Mouse (Mus musculus): Measurements from ENCODE around the gene Oprl1. TPM values are rescaled to one million over a fixed set of nuclear protein-coding genes. Genes with fewer than 3 reads are reported as not detected.

The Oprl1 gene
- total RNA-seq, 2 experiments from 2014 or later: 52.9 to 62.8 TPM

GRCm38 (mm10) chr2:181691571-181691970 is 23.2 kb upstream of the Oprl1 start:
- peak in 1 of 2 experiments; percentile 9 for DNase-seq (ENCODE audit: low spot score in 2 of 2)

GRCm38 (mm10) chr2:181692304-181692703 is 22.5 kb upstream of the Oprl1 start:
- peak in 1 of 2 experiments; percentile 8 for DNase-seq (ENCODE audit: low spot score in 2 of 2)

GRCm38 (mm10) chr2:181693339-181694280 is 21.2 kb upstream of the Oprl1 start, which contains the start of gene Rgs19:
Gene Rgs19, minus strand, starts transcription at chr2:181693977.
- peak; percentile 72 to 84 for DNase-seq (ENCODE audit: low spot score in 2 of 2)

- DNase-seq (ENCODE audit: low spot score in 2 of 2): peak; percentile 2 to 7
These were observed 20.2 kb upstream of the Oprl1 start for GRCm38 (mm10) chr2:181694581-181694980.

GRCm38 (mm10) chr2:181695776-181696175 is 19.0 kb upstream of the Oprl1 start:
- DNase-seq (ENCODE audit: low spot score in 2 of 2): peak; percentile 3 to 7

- peak; percentile 2 to 8 for DNase-seq (ENCODE audit: low spot score in 2 of 2)
These were observed 17.9 kb upstream of the Oprl1 start for GRCm38 (mm10) chr2:181696801-181697420.

- no peak for DNase-seq (ENCODE audit: low spot score in 2 of 2)
These were observed 16.6 kb upstream of the Oprl1 start, which contains the start of gene Lkaaear1 for GRCm38 (mm10) chr2:181698241-181698640. Gene Lkaaear1, minus strand, starts transcription at chr2:181698442.

- no peak for DNase-seq (ENCODE audit: low spot score in 2 of 2)
These were observed 8.1 kb upstream of the Oprl1 start for GRCm38 (mm10) chr2:181706668-181707067.

GRCm38 (mm10) chr2:181713749-181714148 is 1.1 kb upstream of the Oprl1 start:
- no peak for DNase-seq (ENCODE audit: low spot score in 2 of 2)

- DNase-seq (ENCODE audit: low spot score in 2 of 2): no peak
These were observed 566 bp downstream of the Oprl1 start for GRCm38 (mm10) chr2:181715382-181715781.

GRCm38 (mm10) chr2:181716991-181717390 is 2.2 kb downstream of the Oprl1 start:
- DNase-seq (ENCODE audit: low spot score in 2 of 2): no peak

GRCm38 (mm10) chr2:181720061-181720460 is 5.2 kb downstream of the Oprl1 start:
- DNase-seq (ENCODE audit: low spot score in 2 of 2): no peak

GRCm38 (mm10) chr2:181721200-181721599 is 6.4 kb downstream of the Oprl1 start:
- no peak for DNase-seq (ENCODE audit: low spot score in 2 of 2)

GRCm38 (mm10) chr2:181722213-181722612 is 7.4 kb downstream of the Oprl1 start:
- peak; percentile 57 to 63 for DNase-seq (ENCODE audit: low spot score in 2 of 2)

GRCm38 (mm10) chr2:181727659-181728262 is 12.9 kb downstream of the Oprl1 start:
- no peak for DNase-seq (ENCODE audit: low spot score in 2 of 2)

- no peak for DNase-seq (ENCODE audit: low spot score in 2 of 2)
These were observed 15.2 kb downstream of the Oprl1 start for GRCm38 (mm10) chr2:181730051-181730450.

GRCm38 (mm10) chr2:181752626-181753025 is 37.8 kb downstream of the Oprl1 start:
- DNase-seq (ENCODE audit: low spot score in 2 of 2): no peak

- no peak for DNase-seq (ENCODE audit: low spot score in 2 of 2)
These were observed 43.4 kb downstream of the Oprl1 start for GRCm38 (mm10) chr2:181758147-181758725.

- peak; percentile 43 to 63 for DNase-seq (ENCODE audit: low spot score in 2 of 2)
These were observed 44.2 kb downstream of the Oprl1 start for GRCm38 (mm10) chr2:181759041-181759440.

- peak in 1 of 2 experiments; percentile 23 for DNase-seq (ENCODE audit: low spot score in 2 of 2)
These were observed 48.4 kb downstream of the Oprl1 start, which contains the start of gene Myt1 for GRCm38 (mm10) chr2:181763006-181763830. Gene Myt1, plus strand, starts transcription at chr2:181763332.
